Mouse (Mus musculus): ENCODE measurements around the gene Cux1. TPM values are rescaled to one million over a fixed set of nuclear protein-coding genes. Genes with fewer than 3 reads are reported as not detected.
"Not testable (repeated sequence)": the region's sequence is repeated elsewhere in the genome, so short reads cannot be mapped to it uniquely, and the experiment has no call there.

Cux1 gene
- polyA plus RNA-seq, 1 experiment from 2014 or later: 126 TPM

DNA sequence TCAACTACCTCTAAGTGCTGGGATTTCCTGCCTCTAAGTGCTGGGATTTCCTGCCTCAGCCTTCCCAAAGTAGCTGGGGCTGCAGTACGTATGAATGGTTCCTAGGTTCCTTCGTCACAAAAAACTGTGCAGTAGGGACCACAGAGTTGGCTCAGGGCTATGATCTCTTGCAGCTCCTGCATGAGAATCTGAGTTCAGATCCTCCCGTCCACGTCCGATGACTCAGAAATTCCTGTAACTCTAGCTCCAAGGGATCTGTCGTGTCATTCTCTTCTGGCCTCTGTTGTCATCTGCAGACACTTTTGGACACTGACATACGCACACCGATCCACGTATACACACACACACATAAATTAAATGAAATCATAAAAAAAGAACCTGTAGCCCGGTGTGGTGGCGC is 354.6 kb downstream of the Cux1 start:
- DNase-seq (ENCODE audit: low spot score): no peak

DNA sequence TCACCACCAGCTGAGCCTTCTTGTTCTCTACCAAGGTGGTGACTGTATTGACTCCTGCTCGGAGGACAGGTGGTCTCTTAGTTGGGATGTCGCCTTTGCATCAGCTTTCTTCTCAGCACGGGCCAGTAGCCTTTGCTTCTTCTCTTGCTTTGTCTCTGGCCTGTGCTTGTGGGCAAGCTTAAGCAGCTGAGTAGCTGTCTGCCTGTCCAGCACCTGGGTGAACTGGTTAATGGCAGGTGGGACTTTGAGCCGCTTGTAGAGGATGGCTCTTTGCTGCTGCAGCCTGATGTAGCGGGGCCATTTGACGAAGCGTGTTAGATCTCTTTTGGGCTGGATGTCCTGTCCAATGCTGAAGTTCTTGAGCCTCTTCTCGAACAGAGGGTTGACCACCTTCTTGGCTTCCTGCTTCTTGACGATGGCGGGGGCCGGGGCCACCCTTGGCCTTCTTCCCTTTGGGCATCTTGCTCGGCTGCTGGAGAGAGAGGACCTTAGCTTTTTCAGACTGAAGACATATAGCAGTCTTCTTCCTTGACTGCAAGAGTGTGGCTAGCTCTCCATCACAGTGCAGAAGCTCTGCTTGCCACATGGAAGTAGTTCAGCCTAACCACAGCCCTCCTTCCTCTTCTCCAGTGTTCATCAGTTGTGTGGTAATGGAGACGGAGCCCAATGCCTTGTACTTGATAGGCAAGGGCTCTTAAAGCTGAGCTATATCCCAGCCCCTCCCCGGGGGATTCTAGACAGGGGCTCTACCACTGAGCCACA is 355.8 kb downstream of the Cux1 start:
- DNase-seq (ENCODE audit: low spot score): not testable (repeated sequence)

DNA sequence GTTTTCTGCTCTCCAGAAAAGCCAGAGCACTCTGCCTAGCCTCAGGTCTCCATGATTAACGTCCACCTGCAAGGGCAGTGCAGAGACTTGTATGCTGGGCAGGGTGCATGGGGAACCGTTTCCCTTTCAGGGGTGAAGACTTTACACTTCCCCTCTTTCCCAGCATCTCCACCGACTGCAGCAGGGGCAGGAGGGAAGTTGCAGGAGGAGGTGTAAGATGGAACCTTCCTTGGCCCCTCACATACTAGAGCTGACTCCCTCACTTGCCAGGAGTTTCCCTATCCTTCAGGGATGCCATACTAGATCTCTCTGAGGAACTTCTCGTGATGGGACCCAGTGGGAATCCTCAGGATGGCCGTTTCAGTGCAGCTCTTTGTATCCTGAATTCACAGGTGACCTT is 356.7 kb downstream of the Cux1 start:
- no peak for DNase-seq (ENCODE audit: low spot score)

DNA sequence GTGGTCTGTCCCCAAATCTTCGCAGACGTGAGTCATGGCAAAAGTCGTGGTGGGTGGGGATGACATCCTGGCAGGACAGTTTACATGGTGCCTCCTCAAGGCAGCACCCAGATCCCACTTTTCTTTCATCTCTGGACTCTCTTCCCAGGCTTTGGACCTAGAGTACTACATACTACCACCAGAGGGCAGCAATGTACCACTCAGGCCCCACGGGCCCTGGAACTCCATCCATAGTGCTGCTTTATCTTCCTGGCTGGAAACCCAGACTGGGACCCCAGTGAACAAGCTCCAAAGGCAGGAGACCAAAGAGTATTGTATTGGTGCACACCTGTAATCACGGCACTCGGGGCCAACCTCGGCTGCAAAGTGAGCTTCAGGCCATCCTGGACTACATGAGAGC is 365.5 kb downstream of the Cux1 start:
- peak; percentile 52 for DNase-seq (ENCODE audit: low spot score)

DNA sequence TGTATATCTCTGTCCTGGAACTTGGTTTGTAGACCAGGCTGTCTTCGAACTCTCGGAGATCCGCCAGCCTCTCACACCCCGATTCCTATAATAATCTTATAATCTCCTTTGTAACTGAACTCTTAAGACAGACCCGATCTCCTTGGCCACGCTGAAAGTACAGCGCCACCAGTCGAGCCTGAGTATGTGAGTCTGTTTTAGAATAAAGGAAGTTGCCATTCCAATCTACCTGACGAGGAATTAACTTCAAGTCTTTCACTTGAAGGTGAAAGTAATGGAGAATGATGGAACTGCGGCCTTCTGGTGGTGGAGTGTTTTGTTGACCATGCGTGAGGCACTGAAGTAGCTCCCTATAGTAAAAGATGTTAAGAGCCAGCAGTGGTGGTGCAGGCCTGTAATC is 367.8 kb downstream of the Cux1 start:
- peak; percentile 6 for DNase-seq (ENCODE audit: low spot score)

DNA sequence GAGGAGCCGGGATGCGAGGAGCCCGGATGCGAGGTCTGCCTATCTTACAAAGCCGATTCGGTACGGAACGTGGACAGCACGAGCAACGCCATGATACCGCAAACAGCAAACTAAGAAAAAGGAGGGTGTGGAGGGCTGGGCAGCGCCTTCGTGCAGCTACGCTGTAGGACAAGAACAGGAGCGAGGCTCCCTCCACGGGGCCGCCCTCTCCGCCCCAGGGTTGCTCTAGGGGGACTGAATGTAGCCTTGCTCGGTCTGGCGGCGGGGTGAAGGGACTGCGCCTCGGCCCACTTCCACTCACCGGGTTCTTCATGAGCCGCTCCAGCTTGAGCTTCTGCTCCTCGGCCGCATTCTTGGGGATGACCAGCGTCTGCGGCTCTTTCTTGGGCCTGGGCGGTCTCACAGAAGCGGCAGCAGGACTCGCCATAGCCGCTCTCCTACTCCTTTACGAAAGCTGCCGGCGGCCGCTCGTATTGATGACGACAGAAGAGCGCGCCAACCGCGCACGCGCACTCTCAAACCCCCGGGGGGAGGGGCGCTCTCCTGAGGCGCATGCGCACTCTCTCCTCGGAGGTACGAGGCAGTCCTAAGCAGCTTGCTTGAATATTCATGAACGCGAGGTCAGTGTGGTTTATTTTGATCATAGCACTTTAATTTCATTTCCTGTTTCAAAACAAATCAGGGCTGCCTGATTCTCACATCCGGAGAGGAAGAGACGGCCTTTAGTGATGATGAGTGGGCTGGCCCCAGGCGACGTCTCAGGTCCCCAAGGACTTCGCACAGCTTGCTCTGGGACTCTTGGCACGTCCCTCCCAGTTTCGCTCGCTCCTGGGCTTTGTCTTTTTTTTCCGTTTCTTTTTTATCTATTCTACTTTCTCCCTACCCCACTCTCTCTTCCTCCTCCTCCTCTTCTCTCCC is 368.6 kb downstream of the Cux1 start, which contains the start of gene Prkrip1:
Prkrip1 (minus strand) TSS at position 490 of the 918 bp plus-strand sequence.
- DNase-seq (ENCODE audit: low spot score): peak; percentile 98

Small RNA genes lying within 50 kb of the gene (microRNA-seq; reads per million reads assigned to microRNA genes)
- not detected for gene Mir721 (ENCODE audit: borderline number of aligned reads)

Other genes starting within 250 kb of the Cux1 start
- 21.7 and 24.2 TPM in 2 replicates for gene Myl10, start 125.7 kb upstream of the Cux1 start, polyA plus RNA-seq (2015; fragmentation: Nextera tagmentation; extraction: Ambion mirVana)